In genomic region chr7:96985798-96986197, GRCm38 (mm10) we compare ENCODE assay signal across 9 mouse cellular contexts. TPM values are rescaled to one million over a fixed set of nuclear protein-coding genes. Genes with fewer than 3 reads are reported as not detected.
A peak's percentile ranks its signal among the peaks of the same experiment; 100 is the strongest.
DNase-seq lines count a peak whose midpoint lies in the region; ATAC-seq and TF ChIP-seq lines count a peak whose summit lies in the region.
"Had no signal": no experiment of that assay in that cellular context is flagged by ENCODE, and none has a peak within 500 bp of the region (broad histone marks: within the 10 kb centered on the region; RNA-seq: fewer than 3 reads in every experiment).

No protein-coding gene starts in this region.

- no peak overlapping the region for H3K4me3 ChIP-seq in intestine, postnatal 0 days (ENCODE audit: low read depth, low read length)
- H3K4me3 ChIP-seq in liver, embryonic 12.5 days = no peak overlapping the region
- H3K4me3 ChIP-seq in forebrain, embryonic 15.5 days = no peak overlapping the region
- H3K4me3 ChIP-seq: erythroblast, embryonic 14.5 days had no signal

- ATAC-seq in intestine, postnatal 0 days = no peak
- 0 out of 2 replicates have a peak, but pooled peaks have one; percentile 13 for ATAC-seq in liver, embryonic 12.5 days
- ATAC-seq in forebrain, embryonic 15.5 days (replicated peaks) = no peak

- no peak overlapping the region for H3K27ac ChIP-seq in intestine, postnatal 0 days (ENCODE audit: low read depth, low read length)
- 0 out of 2 replicates have a peak overlapping the region, but pooled peaks have one; percentile 11 for H3K27ac ChIP-seq in liver, embryonic 12.5 days
- no peak overlapping the region for H3K27ac ChIP-seq in forebrain, embryonic 15.5 days (replicated peaks)

- H3K9ac ChIP-seq in intestine, postnatal 0 days (ENCODE audit: low read depth, low read length) = no peak overlapping the region
- no peak overlapping the region for H3K9ac ChIP-seq in liver, embryonic 12.5 days
- H3K9ac ChIP-seq in forebrain, embryonic 15.5 days (replicated peaks) = no peak overlapping the region

- intact Hi-C loops in gastrocnemius, postnatal 14 days (cut with DNase I; ENCODE audit: low total_unique reads) = no loop called here

- H3K9me3 ChIP-seq in intestine, postnatal 0 days (ENCODE audit: control insufficient read depth) = no peaks in the 10 kb centered on the region
- no peaks in the 10 kb centered on the region for H3K9me3 ChIP-seq in liver, embryonic 12.5 days (replicated peaks)
- H3K9me3 ChIP-seq in forebrain, embryonic 15.5 days = no peaks in the 10 kb centered on the region

- no peaks in the 10 kb centered on the region; the same call in 1 of the 2 replicates for H3K36me3 ChIP-seq in intestine, postnatal 0 days (ENCODE audit: control insufficient read depth, insufficient read depth)
- H3K36me3 ChIP-seq in liver, embryonic 12.5 days = peaks cover 10% of the 10 kb centered on the region; the same call in 1 of the 2 replicates
- no peaks in the 10 kb centered on the region for H3K36me3 ChIP-seq in forebrain, embryonic 15.5 days

- peak; percentile 21 for DNase-seq in kidney, adult 11 months
- DNase-seq in kidney, adult 18-20 months = no peak
- peak; percentile 28 for DNase-seq in gastrocnemius, postnatal 14 days
- peak; percentile 51 to 52 for DNase-seq in right cerebral cortex, adult 2 months (ENCODE audit: low spot score in 2 of 2)
- DNase-seq in spleen, postnatal 4 days (ENCODE audit: low spot score in 2 of 2) = no peak

- H3K27me3 ChIP-seq in intestine, postnatal 0 days (replicated peaks; ENCODE audit: control insufficient read depth, insufficient read depth, low read length) = no peaks in the 10 kb centered on the region
- no peaks in the 10 kb centered on the region for H3K27me3 ChIP-seq in liver, embryonic 12.5 days (replicated peaks)
- H3K27me3 ChIP-seq in forebrain, embryonic 15.5 days = no peaks in the 10 kb centered on the region

- H3K4me1 ChIP-seq in intestine, postnatal 0 days (replicated peaks; ENCODE audit: control insufficient read depth, insufficient read depth, low read length) = no peaks in the 10 kb centered on the region
- 0 out of 2 replicates have a peak, but pooled peaks cover 13% of the 10 kb centered on the region for H3K4me1 ChIP-seq in liver, embryonic 12.5 days
- H3K4me1 ChIP-seq in forebrain, embryonic 15.5 days = peaks cover 17% of the 10 kb centered on the region

- 25% methylated on average over 8 of the region's 8 CpGs for WGBS in intestine, postnatal 0 days
- WGBS in liver, embryonic 12.5 days (ENCODE audit: insufficient replicate concordance) = 52% methylated on average over 8 of the region's 8 CpGs
- WGBS in forebrain, embryonic 15.5 days = 53% methylated on average over 8 of the region's 8 CpGs

- TF ChIP-seq CTCF in intestine, postnatal 0 days (IDR thresholded peaks at IDR 0.05; ENCODE audit: low read depth) = no peak

- 0 out of 2 replicates have a peak overlapping the region, but pooled peaks have one; percentile 2 for H3K4me2 ChIP-seq in intestine, postnatal 0 days (replicated peaks; ENCODE audit: low read depth)
- no peak overlapping the region for H3K4me2 ChIP-seq in liver, embryonic 12.5 days
- no peak overlapping the region for H3K4me2 ChIP-seq in forebrain, embryonic 15.5 days (replicated peaks)

RNA-seq across cellular contexts. Expression of gene Nars2, which starts 34.5 kb away (rescaled TPM):
- 1 to 10 TPM; 8.6 to 8.7 TPM for total RNA-seq in gastrocnemius, postnatal 14 days (2021)
- 10.7 and 11.5 TPM in 2 replicates for polyA plus RNA-seq in intestine, postnatal 0 days (2015; fragmentation: Nextera tagmentation; extraction: Ambion mirVana)
- 21.8 and 23.1 TPM in 2 replicates for polyA plus RNA-seq in liver, embryonic 12.5 days (2016; fragmentation: Nextera tagmentation; extraction: Ambion mirVana)
- polyA plus RNA-seq in forebrain, embryonic 15.5 days (2015; fragmentation: Nextera tagmentation; extraction: Ambion mirVana) = 23.5 and 24.1 TPM in 2 replicates

Comparison
In these comparisons a context has a peak if more than half of its experiments do, and no peak if none do; other contexts are left out.
1. DNase-seq: peak in kidney, adult 11 months (single experiment), gastrocnemius, postnatal 14 days (single experiment) and right cerebral cortex, adult 2 months (2 of 2); none in kidney, adult 18-20 months (single experiment) and spleen, postnatal 4 days (0 of 2).